Mouse (Mus musculus): ENCODE data around the gene Gm45623. TPM values are rescaled to one million over a fixed set of nuclear protein-coding genes. Genes with fewer than 3 reads are reported as not detected.

Gm45623 gene
- not detected in 4 replicates for total RNA-seq (2023; ENCODE audit: inconsistent age)

DNA sequence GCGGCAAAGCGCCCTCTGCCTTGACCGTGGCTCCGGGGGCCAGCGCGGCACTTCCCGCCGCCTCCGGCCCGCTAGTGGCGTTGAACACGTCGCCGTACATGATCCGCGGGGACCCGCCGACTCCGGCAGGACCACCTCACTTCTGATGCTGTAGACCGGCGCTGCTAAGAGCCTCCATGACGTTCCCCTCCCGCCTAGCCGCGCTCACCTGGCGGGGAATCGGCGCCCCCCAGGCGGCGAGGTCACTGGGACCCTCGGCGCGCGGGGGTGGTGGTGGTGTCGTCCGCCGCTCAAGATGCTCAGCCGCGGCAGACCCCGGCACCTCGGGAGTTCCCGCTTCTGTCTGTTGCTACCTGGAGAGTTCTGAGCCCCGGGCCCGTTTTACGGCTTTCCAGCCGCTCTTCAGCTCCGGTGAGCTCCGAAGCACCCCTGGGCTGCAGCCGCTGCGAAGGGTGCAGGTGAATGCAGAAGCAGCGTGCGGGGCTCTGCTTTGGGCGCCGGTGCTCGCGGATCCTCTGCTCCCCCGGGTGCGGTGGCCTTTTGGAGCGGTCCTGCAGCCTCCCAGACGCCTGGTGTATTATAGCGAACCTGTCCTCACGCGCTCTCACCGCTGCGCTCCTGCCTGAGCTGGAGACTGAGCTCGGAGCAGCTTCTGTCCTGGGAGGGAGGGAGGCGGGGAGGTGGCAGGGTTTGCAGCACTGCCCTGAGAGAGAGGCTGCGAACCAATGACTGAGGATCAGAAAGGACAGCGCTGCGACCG lies at the start of gene Gm45623:
Gene Gm45623, minus strand, starts transcription at position 636 of the 760 bp plus-strand sequence.

DNA sequence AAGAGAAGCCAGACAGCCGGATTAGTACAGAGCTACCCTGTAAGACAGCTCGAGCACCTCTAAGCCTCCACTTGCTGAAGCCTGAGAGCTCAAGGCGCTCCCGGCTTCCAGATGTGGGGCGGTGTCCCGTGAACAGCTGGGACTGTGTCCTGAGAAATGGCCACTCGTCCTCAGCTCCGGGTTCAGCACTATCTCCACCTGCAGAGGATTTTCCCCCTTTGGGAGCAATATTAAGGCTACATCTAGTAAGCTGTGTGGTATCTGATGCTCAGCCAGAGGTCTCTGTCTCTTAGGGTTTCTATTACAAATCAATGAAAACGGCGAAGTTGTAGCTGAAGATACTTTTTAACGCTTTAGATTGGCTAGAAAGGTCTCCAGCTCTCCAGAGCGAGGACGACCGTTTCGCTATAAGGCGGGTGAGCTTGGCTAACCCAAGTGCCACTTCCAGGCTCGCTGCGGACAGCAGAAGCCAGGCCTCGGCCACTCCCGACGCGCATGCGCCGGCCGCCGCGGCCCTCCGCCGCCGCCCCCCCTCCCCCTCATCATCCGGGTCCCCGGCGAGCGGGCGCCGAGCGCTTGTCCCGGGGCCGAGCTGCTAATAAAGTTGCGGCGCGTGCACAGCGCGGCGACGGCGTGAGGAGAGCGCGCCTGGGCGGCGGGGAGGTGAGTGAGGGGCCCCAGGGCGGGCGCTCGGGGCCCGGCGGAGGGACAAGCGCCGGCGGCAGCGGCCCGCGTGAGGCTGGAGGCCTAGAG lies 51.0 kb downstream of the Gm45623 start, which contains the start of gene Smad5:
Gene Smad5, plus strand, starts transcription at position 542 of the 753 bp plus-strand sequence.

Other genes with a start within 250 kb of the Gm45623 start
- gene Fbxl21, start 231.4 kb downstream of the Gm45623 start, total RNA-seq (2023; ENCODE audit: inconsistent age), result 1.1 to 1.2 TPM (median 1.1 TPM) in 4 replicates
- not detected in 4 replicates for gene Lect2, start 205.3 kb downstream of the Gm45623 start, total RNA-seq (2023; ENCODE audit: inconsistent age)
- gene Tgfbi, start 144.3 kb downstream of the Gm45623 start, total RNA-seq (2023; ENCODE audit: inconsistent age), result 2.7 to 3.9 TPM (median 3.4 TPM) in 4 replicates
- 36.9 to 40.2 TPM (median 37.7 TPM) in 4 replicates for gene Smad5, start 50.8 kb downstream of the Gm45623 start, total RNA-seq (2023; ENCODE audit: inconsistent age)
- not detected in 4 replicates for gene Trpc7, start 142.2 kb upstream of the Gm45623 start, total RNA-seq (2023; ENCODE audit: inconsistent age)

Data from B cell, adult (primary cell).